Mouse (Mus musculus) neural tube, embryonic 15.5 days (tissue): ENCODE measurements around the gene Itpr2. TPM values are rescaled to one million over a fixed set of nuclear protein-coding genes. Genes with fewer than 3 reads are reported as not detected.

ENCODE experiments used
- ATAC-seq: fragments of 200-750 bp; cut with Nextera tagmentation; 2 replicates; pipeline ENCODE4 v1.8.0; 2017; ENCODE audit warnings: mild to moderate bottlenecking, moderate TSS enrichment, moderate library complexity; ENCODE audit not compliant: low FRiP score
- H3K27ac ChIP-seq: fragments of 300-500 bp; sonication (generic); replicated peaks from 2 replicates; pipeline ENCODE4 v1.5.1; 2015; ENCODE audit warnings: mild to moderate bottlenecking, inconsistent platforms
- H3K27me3 ChIP-seq: fragments of 300-500 bp; sonication (generic); replicated peaks from 2 replicates; pipeline ENCODE4 v1.6.1; 2015; ENCODE audit warnings: inconsistent platforms
- H3K36me3 ChIP-seq: fragments of 300-500 bp; sonication (generic); 2 replicates; pipeline ENCODE4 v1.6.1; 2015; ENCODE audit warnings: inconsistent platforms
- H3K4me1 ChIP-seq: fragments of 300-500 bp; sonication (generic); 2 replicates; pipeline ENCODE4 v1.6.1; 2015; ENCODE audit warnings: inconsistent platforms
- H3K4me2 ChIP-seq: fragments of 300-500 bp; sonication (generic); 2 replicates; pipeline ENCODE4 v1.6.1; 2015; ENCODE audit warnings: inconsistent platforms, mild to moderate bottlenecking, moderate library complexity
- H3K4me3 ChIP-seq: fragments of 300-500 bp; sonication (generic); replicated peaks from 2 replicates; pipeline ENCODE4 v1.5.1; 2015; ENCODE audit warnings: mild to moderate bottlenecking, inconsistent platforms
- H3K9ac ChIP-seq: fragments of 300-500 bp; sonication (generic); replicated peaks from 2 replicates; pipeline ENCODE4 v1.6.1; 2015; ENCODE audit warnings: mild to moderate bottlenecking, inconsistent platforms
- H3K9me3 ChIP-seq: fragments of 300-500 bp; sonication (generic); replicated peaks from 2 replicates; pipeline ENCODE4 v1.6.1; 2016; ENCODE audit warnings: inconsistent platforms
- WGBS: fragments of 180-500 bp; shearing (Covaris S2); methylation state at CpG from one replicate; pipeline ENCODE4 v1.1.7; 2015; ENCODE audit warnings: mixed read lengths; 5-methylcytosine and 5-hydroxymethylcytosine counted together
- polyA plus RNA-seq: library from polyadenylated mRNA; unstranded; fragments of >200 nt; fragmentation: Nextera tagmentation; extraction: Ambion mirVana; gene quantifications from 2 replicates; pipeline ENCODE4 v1.2.1, GENCODE M21; 2015

The Itpr2 gene
- polyA plus RNA-seq, 1 experiment from 2014 or later = 9.0 TPM

DNA sequence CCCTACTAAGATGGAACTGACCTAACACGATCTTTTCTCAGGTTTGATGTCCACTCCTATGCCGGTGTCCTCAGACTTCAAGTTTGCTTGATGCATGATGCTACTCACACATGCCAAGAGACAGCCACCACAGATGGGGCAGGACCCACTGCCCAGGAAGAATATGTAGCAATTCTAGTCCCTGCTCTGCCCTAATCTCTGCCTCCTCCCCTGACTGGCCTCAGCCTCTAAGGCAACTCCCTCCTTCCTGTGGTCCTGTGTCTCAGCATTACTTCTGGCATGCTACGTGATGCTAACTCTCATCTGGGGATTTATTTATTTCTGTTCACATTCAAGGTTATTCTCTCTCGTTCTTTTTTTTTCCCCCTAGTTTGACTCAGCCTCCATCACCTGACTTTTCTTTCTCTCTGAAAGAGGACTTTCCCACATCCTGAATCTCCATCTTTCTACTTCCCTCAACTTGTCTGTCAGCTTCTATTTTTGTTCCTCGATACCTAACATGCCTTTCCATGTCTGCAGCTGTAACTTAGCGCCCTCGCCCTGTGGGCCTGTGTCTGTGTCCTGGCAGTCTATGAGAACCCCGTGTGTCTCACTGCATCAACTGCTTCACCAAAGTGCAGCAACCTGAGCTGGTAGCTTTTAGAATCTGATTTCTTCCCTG, 279.5 kb downstream of the Itpr2 start:
- no peak overlapping the region for H3K4me3 ChIP-seq
- ATAC-seq = no peak
- H3K4me2 ChIP-seq = no peak overlapping the region
- H3K27ac ChIP-seq = no peak overlapping the region
- no peaks in the 10 kb centered on the region for H3K27me3 ChIP-seq
- H3K36me3 ChIP-seq = no peaks in the 10 kb centered on the region
- H3K9ac ChIP-seq = no peak overlapping the region
- 78% methylated on average over 8 of the region's 8 CpGs for WGBS
- H3K4me1 ChIP-seq = peaks cover 4% of the 10 kb centered on the region; the same call in 1 of the 2 replicates
- no peaks in the 10 kb centered on the region for H3K9me3 ChIP-seq

DNA sequence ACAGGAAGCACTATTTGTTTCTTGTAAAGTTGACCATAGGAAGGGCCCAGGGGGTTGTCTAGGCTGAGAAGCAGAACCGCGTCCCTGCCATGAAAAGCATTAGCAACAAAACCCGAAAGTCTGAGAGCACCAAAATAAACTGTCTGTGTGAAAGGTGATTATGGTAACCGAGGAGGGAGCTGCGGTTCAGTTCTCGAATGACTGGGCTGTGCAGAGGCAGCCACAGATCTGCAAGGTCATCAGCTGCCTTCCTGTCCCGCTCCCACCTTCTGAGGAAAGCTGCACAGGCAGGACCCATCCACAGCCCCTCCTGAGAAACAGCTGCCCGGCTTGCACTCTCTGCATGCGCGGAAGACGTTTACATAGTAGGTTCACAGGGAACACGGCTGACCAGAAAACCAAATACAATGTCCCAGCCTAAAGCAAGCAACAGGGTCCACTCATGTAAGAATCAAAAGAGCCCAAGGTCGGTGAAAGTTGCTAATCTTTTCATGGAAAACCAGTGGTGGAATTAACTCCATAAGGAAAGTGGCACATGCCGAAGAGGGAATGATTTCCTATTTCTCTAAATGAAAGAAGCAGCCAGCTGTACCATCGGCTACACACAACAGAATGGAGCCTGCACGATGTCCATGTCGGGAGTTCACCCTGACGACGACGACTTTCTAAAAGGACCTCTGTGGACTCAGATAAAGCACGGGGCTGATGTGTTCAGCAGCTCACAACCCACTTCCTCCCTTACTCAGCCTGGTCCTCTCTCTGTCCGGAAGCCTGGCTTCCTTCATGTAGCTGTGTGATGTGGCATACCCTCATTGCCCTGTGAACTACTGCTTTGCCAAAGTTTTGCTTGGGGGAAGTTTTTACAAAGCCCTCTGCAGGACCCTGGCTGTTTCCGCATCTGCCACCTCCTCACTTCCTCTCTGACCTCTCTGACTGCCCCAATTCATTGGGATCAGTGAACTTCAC, 280.4 kb downstream of the Itpr2 start:
- H3K9ac ChIP-seq = no peak overlapping the region
- WGBS = 65% methylated on average over 23 of the region's 23 CpGs
- H3K27ac ChIP-seq = 0 out of 2 replicates have a peak overlapping the region, but pooled peaks have one; percentile 0
- ATAC-seq = no peak
- H3K27me3 ChIP-seq = no peaks in the 10 kb centered on the region
- H3K36me3 ChIP-seq = no peaks in the 10 kb centered on the region
- H3K4me1 ChIP-seq = peaks cover 4% of the 10 kb centered on the region; the same call in 1 of the 2 replicates
- H3K9me3 ChIP-seq = no peaks in the 10 kb centered on the region
- no peak overlapping the region for H3K4me3 ChIP-seq
- no peak overlapping the region for H3K4me2 ChIP-seq

DNA sequence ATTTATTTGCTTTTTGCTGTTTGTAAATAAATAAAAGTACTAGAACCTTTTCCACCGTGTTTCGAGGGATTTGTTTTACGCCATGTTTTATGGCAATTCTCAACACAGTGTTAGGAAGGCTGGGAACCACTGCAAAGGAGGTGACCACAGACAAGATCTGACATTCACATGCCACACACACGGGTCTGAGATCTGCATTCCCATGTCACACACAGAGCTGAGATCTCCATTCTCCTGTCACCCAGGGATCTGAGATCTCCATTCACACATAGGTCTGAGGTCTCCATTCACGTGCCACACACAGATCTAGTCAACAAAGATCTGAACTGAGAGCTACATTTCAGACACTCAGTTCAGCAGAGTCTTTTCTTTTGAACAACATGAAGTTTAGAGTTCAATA, 282.0 kb downstream of the Itpr2 start:
- H3K27ac ChIP-seq = no peak overlapping the region
- H3K36me3 ChIP-seq = no peaks in the 10 kb centered on the region
- no peak overlapping the region for H3K9ac ChIP-seq
- ATAC-seq = no peak
- H3K9me3 ChIP-seq = no peaks in the 10 kb centered on the region
- no peaks in the 10 kb centered on the region for H3K27me3 ChIP-seq
- H3K4me1 ChIP-seq = peaks cover 13% of the 10 kb centered on the region
- WGBS = 85% methylated on average over 5 of the region's 5 CpGs
- no peak overlapping the region for H3K4me3 ChIP-seq
- H3K4me2 ChIP-seq = no peak overlapping the region

DNA sequence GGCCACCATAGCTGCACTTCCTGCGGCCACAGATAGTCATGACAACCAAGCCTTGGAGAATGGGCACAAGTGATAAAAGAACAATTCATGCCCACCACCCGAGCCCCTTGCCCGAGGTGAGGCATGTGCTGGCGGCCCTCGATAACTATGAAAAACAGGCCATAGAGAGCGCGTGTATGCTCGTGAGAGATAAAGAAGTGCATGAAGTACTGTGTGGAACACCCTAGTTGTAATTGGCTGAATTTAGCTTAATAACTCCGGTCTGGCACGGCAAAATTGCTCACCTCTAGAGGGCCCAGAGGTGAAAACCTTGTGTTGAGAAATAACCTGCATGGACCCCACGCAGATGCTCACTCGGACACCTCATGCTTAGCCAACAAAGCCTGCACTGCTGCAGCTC, 282.5 kb downstream of the Itpr2 start:
- H3K27ac ChIP-seq = no peak overlapping the region
- no peak overlapping the region for H3K4me3 ChIP-seq
- ATAC-seq = no peak
- no peaks in the 10 kb centered on the region for H3K27me3 ChIP-seq
- no peak overlapping the region for H3K9ac ChIP-seq
- 89% methylated on average over 12 of the region's 12 CpGs for WGBS
- no peaks in the 10 kb centered on the region for H3K9me3 ChIP-seq
- no peaks in the 10 kb centered on the region for H3K36me3 ChIP-seq
- no peak overlapping the region for H3K4me2 ChIP-seq
- peaks cover 19% of the 10 kb centered on the region for H3K4me1 ChIP-seq

DNA sequence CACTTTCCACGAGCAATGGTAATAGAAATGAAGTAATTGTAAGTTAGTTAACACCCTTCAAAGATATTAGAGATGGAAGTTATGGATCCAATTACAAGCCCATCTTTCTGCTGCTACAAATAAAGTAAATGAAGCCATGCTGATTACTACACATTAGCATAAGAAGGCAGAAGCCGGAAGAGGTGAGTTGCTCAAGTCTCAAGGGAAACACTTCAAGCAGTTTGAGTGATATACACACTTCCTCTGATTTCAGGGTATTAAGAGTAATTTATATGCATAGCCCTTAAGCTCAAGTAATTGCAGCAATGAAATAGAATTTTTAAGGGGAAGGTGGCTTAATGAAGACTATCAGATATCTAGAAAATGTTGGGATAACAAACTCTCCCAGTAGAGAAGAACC, 286.7 kb downstream of the Itpr2 start:
- Histone ChIP-seq H3K27me3 (no peaks in the 10 kb centered on the region), H3K27ac (no peak overlapping the region), H3K9ac (no peak overlapping the region), H3K9me3 (no peaks in the 10 kb centered on the region), H3K36me3 (no peaks in the 10 kb centered on the region), H3K4me1 (peaks cover 23% of the 10 kb centered on the region), H3K4me2 (peak overlapping the region; percentile 13; the same call in 1 of the 2 replicates), H3K4me3 (no peak overlapping the region)
- WGBS = 29% methylated on average over 2 of the region's 2 CpGs
- peak; percentile 55 for ATAC-seq

DNA sequence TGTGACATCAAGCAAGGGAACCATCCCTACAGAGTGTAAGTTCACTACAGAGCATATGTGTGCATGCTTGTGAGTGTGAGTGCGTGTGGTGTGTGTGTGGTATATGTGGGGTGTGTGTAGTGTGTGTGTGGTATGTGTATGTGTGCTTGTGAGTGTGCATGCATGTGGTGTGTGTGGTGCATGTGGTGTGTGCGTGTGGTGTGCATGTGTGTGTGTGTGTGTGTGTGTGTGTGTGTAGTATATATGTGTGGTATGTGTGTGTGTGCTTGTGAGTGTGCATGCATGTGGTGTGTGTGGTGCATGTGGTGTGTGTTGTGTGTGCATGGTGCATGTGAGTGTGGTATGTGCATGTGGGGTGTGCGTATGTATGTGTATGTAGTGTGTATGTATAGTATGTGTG, 289.7 kb downstream of the Itpr2 start:
- H3K4me2 ChIP-seq = no peak overlapping the region
- ATAC-seq = no peak
- 98% methylated on average over 3 of the region's 3 CpGs for WGBS

DNA sequence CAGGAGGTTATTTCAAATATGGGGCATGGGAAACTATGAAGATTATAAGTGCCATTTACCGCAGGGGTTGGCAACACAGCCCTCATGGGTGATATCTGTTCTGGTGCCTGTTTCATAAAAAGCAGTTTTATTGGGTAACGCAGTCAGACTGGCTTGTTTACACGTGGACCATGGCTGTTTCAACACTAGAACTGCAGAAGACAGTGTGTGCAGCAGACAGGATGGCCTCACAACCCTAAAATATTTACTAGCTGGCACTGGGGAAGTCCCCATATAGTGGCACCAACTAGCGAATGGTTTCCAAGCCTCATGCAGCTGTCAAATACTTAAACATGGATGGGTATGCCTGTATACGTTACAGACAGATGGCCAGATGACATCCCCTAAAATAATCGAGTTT, 290.8 kb downstream of the Itpr2 start:
- H3K4me2 ChIP-seq = no peak overlapping the region
- H3K27me3 ChIP-seq = no peaks in the 10 kb centered on the region
- no peak overlapping the region for H3K4me3 ChIP-seq
- 72% methylated on average over 6 of the region's 6 CpGs for WGBS
- no peak for ATAC-seq
- H3K9ac ChIP-seq = no peak overlapping the region
- H3K4me1 ChIP-seq = peaks cover 23% of the 10 kb centered on the region
- H3K9me3 ChIP-seq = no peaks in the 10 kb centered on the region
- H3K27ac ChIP-seq = no peak overlapping the region
- H3K36me3 ChIP-seq = no peaks in the 10 kb centered on the region

More for the DNA sequence above, 289.7 kb downstream of the Itpr2 start:
- no peaks in the 10 kb centered on the region for H3K9me3 ChIP-seq
- no peak overlapping the region for H3K27ac ChIP-seq
- no peaks in the 10 kb centered on the region for H3K27me3 ChIP-seq
- H3K4me1 ChIP-seq = peaks cover 23% of the 10 kb centered on the region
- no peak overlapping the region for H3K4me3 ChIP-seq
- no peaks in the 10 kb centered on the region for H3K36me3 ChIP-seq
- no peak overlapping the region for H3K9ac ChIP-seq

DNA sequence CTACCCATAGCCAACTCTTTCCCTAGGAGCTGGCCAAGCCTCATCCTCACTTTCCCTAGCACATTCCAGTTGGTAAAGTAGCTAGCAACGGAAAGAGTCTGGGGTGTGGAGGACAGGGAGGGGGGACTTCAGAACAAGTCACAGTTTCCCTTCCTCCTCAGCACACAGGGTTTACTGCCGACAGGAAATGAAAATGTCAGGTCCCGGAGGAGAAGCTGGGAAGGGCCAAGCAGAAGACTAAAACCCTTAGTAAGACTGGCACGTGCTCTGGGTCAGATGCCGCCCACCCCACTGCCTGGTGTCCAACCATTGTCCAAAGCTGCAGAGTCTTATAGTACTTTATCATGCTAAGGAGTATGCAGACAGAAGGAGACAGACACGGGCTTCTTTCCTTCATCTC, 293.0 kb downstream of the Itpr2 start:
- Histone ChIP-seq H3K4me1 (peaks cover 4% of the 10 kb centered on the region; the same call in 1 of the 2 replicates), H3K27ac (no peak overlapping the region), H3K27me3 (no peaks in the 10 kb centered on the region), H3K4me3 (no peak overlapping the region), H3K9ac (no peak overlapping the region), H3K36me3 (no peaks in the 10 kb centered on the region), H3K9me3 (no peaks in the 10 kb centered on the region), H3K4me2 (no peak overlapping the region)
- no peak for ATAC-seq
- WGBS = 75% methylated on average over 6 of the region's 6 CpGs

DNA sequence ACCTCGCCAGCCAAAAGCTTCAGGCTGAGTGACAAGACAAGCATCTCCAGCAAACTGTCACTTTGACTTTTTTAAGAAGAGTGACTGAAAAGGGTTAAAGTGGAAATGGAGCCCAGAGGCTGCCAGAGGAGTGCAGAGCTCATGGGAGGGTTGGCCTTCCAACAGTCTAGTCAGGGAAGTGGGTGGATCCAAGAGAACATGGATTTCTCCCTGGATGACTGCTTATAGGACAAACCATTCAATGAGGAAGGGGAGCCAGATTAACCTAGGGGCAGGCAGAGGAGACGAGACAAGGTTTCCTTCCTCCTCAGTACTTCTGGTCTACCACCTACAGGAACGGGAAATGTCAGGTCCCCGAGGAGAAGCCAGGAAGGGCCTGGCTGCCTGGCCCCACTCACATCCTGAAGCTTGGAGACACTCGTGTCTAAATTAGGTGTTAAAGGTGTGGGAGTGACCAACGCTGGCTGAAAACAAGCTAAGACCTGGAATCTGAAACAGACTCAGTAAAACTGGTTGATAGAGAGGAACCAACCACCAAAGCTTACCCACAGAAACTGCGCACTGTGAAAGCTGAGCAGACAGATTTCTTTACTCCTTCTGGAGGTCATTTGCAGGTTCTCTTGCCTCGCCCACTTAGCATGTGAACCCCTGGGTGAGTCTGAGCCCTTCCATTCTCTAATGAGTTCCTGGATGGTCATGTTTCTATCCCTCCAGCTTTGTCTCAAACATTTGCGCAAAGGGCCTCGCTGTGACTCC, 294.6 kb downstream of the Itpr2 start:
- 86% methylated on average over 10 of the region's 10 CpGs for WGBS
- H3K36me3 ChIP-seq = no peaks in the 10 kb centered on the region
- H3K27me3 ChIP-seq = no peaks in the 10 kb centered on the region
- H3K27ac ChIP-seq = no peak overlapping the region
- ATAC-seq = no peak
- H3K4me1 ChIP-seq = peaks cover 4% of the 10 kb centered on the region; the same call in 1 of the 2 replicates
- no peak overlapping the region for H3K9ac ChIP-seq
- H3K4me3 ChIP-seq = no peak overlapping the region
- no peaks in the 10 kb centered on the region for H3K9me3 ChIP-seq
- H3K4me2 ChIP-seq = no peak overlapping the region

DNA sequence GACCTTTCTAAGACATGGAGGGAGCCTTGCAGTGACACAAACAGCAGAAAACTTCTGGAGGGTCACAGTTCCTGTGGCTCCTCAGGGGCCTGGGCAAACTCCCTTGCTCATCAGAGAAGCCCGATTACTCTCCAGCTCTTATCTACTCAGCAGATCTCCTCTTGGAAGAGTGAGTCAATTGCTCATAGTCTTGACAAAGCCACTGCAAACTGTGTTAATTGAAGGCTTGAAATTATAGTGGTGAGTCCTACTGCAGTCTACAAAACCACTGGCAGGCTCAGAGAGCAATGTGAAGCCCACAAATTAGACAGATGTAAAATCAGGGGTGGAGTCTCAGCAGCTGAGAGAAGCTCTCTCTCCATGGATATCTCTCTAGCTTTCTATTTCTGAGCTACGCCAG, 296.9 kb downstream of the Itpr2 start:
- Histone ChIP-seq H3K4me1 (no peaks in the 10 kb centered on the region), H3K9me3 (no peaks in the 10 kb centered on the region), H3K36me3 (no peaks in the 10 kb centered on the region), H3K27ac (no peak overlapping the region), H3K27me3 (no peaks in the 10 kb centered on the region), H3K9ac (no peak overlapping the region), H3K4me2 (no peak overlapping the region), H3K4me3 (no peak overlapping the region)
- ATAC-seq = no peak
- WGBS = 90% methylated on average over 2 of the region's 2 CpGs

DNA sequence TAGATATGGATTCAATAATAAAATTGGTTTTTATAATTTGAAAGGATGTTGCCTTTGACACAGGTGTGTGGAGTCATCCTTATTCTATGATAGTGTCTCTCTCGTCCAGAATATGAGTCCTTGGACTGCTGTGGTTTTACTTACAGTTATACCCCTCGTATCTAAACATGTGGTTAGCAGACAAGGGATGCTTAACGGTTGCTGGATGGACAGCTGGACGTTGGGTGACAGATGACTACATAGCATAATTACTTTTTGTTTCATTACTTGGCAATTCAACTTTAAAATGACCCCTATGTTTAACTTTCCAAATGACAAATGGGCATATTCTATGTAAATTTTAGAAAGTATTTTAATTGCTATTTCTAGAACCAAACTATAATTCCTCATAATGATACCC, 297.6 kb downstream of the Itpr2 start:
- no peak overlapping the region for H3K27ac ChIP-seq
- H3K36me3 ChIP-seq = no peaks in the 10 kb centered on the region
- H3K27me3 ChIP-seq = no peaks in the 10 kb centered on the region
- H3K4me2 ChIP-seq = no peak overlapping the region
- no peak overlapping the region for H3K9ac ChIP-seq
- no peaks in the 10 kb centered on the region for H3K4me1 ChIP-seq
- no peak overlapping the region for H3K4me3 ChIP-seq
- 84% methylated on average over 4 of the region's 4 CpGs for WGBS
- H3K9me3 ChIP-seq = no peaks in the 10 kb centered on the region
- ATAC-seq = no peak
